Mouse (Mus musculus) MEL (cell line): ENCODE results near the gene Hprt.

Experiments used
- CTCF ChIP-seq, 3 experiments: IDR thresholded peaks in 2 of 3; conservative IDR thresholded peaks in 1 of 3; 2 replicates each; pipeline ENCODE4 v1.5.1; 2011 to 2012; ENCODE audit warnings: low read length in 3 of 3, low read depth in 2 of 3, mild to moderate bottlenecking in 2 of 3, improper control_type of control experiment in 1 of 3, inconsistent platforms in 1 of 3, mixed read lengths in 1 of 3, moderate library complexity in 1 of 3; ENCODE audit not compliant: control insufficient read depth in 1 of 3, insufficient read depth in 1 of 3, poor library complexity in 1 of 3, severe bottlenecking in 1 of 3
- MAFK ChIP-seq: IDR thresholded peaks from 2 replicates; pipeline ENCODE4 v1.6.1; 2011; ENCODE audit warnings: low read depth, mild to moderate bottlenecking, low read length, improper control_type of control experiment, borderline replicate concordance
- POLR2A ChIP-seq, 2 experiments: IDR thresholded peaks; 2 replicates each; pipeline ENCODE4 v1.6.1; 2011 to 2012; ENCODE audit warnings: low read length in 2 of 2, mild to moderate bottlenecking in 2 of 2, control low read depth in 1 of 2, improper control_type of control experiment in 1 of 2, low read depth in 1 of 2, moderate library complexity in 1 of 2; ENCODE audit not compliant: control insufficient read depth in 1 of 2, insufficient read depth in 1 of 2, poor library complexity in 1 of 2

GRCm38 (mm10) chrX:53038194-53038593 lies 50.3 kb downstream of the Hprt start:
- no peak for TF ChIP-seq CTCF (IDR thresholded peaks at IDR 0.05 in 2 of 3, conservative IDR thresholded peaks at IDR 0.05 in 1 of 3; ENCODE audit: control insufficient read depth in 1 of 3, insufficient read depth in 1 of 3, low read depth in 2 of 3, low read length in 3 of 3, poor library complexity in 1 of 3, severe bottlenecking in 1 of 3)
- no peak for TF ChIP-seq POLR2A (IDR thresholded peaks at IDR 0.05; ENCODE audit: control insufficient read depth in 1 of 2, insufficient read depth in 1 of 2, low read depth in 1 of 2, low read length in 2 of 2, poor library complexity in 1 of 2)
- no peak for TF ChIP-seq MAFK
